Mouse (Mus musculus) right cerebral cortex, postnatal 4 days (tissue): ENCODE results near the gene Marf1.
"Not testable (repeated sequence)": the region's sequence is repeated elsewhere in the genome, so short reads cannot be mapped to it uniquely, and the experiment has no call there.

Source experiments
- DNase-seq: peaks from one replicate; pipeline ENCODE4 v3.0.0-alpha.2; 2022

Gene Marf1

GRCm38 (mm10) chr16:14162988-14163416 is at the start of gene Marf1, which contains the start of gene Nde1:
Gene Marf1, minus strand, starts transcription at chr16:14163351.
Gene Nde1, plus strand, starts transcription at chr16:14163275.
- peak; percentile 71 for DNase-seq

GRCm38 (mm10) chr16:14198798-14199197 is 35.6 kb upstream of the Marf1 start:
- DNase-seq: no peak

GRCm38 (mm10) chr16:14195427-14195826 is 32.3 kb upstream of the Marf1 start:
- peak; percentile 69 for DNase-seq

- DNase-seq: no peak
Observed at GRCm38 (mm10) chr16:14194164-14194950, 31.2 kb upstream of the Marf1 start.

GRCm38 (mm10) chr16:14185516-14185915 is 22.4 kb upstream of the Marf1 start:
- no peak for DNase-seq

GRCm38 (mm10) chr16:14183856-14184255 is 20.7 kb upstream of the Marf1 start:
- DNase-seq: no peak

- DNase-seq: no peak
Observed at GRCm38 (mm10) chr16:14182360-14182759, 19.2 kb upstream of the Marf1 start.

GRCm38 (mm10) chr16:14180163-14180733 is 17.1 kb upstream of the Marf1 start:
- no peak for DNase-seq

GRCm38 (mm10) chr16:14178041-14178440 is 14.9 kb upstream of the Marf1 start:
- no peak for DNase-seq

- DNase-seq: no peak
Observed at GRCm38 (mm10) chr16:14169706-14170105, 6.6 kb upstream of the Marf1 start.

GRCm38 (mm10) chr16:14166490-14166889 is 3.3 kb upstream of the Marf1 start:
- DNase-seq: no peak

- no peak for DNase-seq
Observed at GRCm38 (mm10) chr16:14163731-14164130, 580 bp upstream of the Marf1 start.

- DNase-seq: no peak
Observed at GRCm38 (mm10) chr16:14160941-14161340, 2.2 kb downstream of the Marf1 start.

- DNase-seq: peak; percentile 55
Observed at GRCm38 (mm10) chr16:14159746-14160131, 3.4 kb downstream of the Marf1 start.

GRCm38 (mm10) chr16:14158936-14159745 is 4.0 kb downstream of the Marf1 start:
- peak; percentile 98 for DNase-seq

GRCm38 (mm10) chr16:14158536-14158935 is 4.6 kb downstream of the Marf1 start:
- DNase-seq: no peak

- DNase-seq: no peak
Observed at GRCm38 (mm10) chr16:14156312-14156711, 6.8 kb downstream of the Marf1 start.

- not testable (repeated sequence) for DNase-seq
Observed at GRCm38 (mm10) chr16:14155638-14156037, 7.5 kb downstream of the Marf1 start.

GRCm38 (mm10) chr16:14151718-14152117 is 11.4 kb downstream of the Marf1 start:
- no peak for DNase-seq

- no peak for DNase-seq
Observed at GRCm38 (mm10) chr16:14147712-14148111, 15.4 kb downstream of the Marf1 start.

- no peak for DNase-seq
Observed at GRCm38 (mm10) chr16:14143298-14143697, 19.9 kb downstream of the Marf1 start.

GRCm38 (mm10) chr16:14139106-14139505 is 24.0 kb downstream of the Marf1 start:
- DNase-seq: no peak

GRCm38 (mm10) chr16:14137976-14138561 is 25.1 kb downstream of the Marf1 start:
- DNase-seq: no peak
